Mouse (Mus musculus) midbrain, embryonic 15.5 days (tissue): ENCODE data around the gene Gm11096. TPM values are rescaled to one million over a fixed set of nuclear protein-coding genes. Genes with fewer than 3 reads are reported as not detected.
A peak's percentile ranks its signal among the peaks of the same experiment; 100 is the strongest.

Experiments used
- ATAC-seq: fragments of 200-750 bp; cut with Nextera tagmentation; replicated peaks from 2 replicates; pipeline ENCODE4 v1.8.0; 2017; ENCODE audit warnings: moderate TSS enrichment
- H3K27ac ChIP-seq: fragments of 300-500 bp; sonication (generic); 2 replicates; pipeline ENCODE4 v1.5.1; 2015; ENCODE audit warnings: mild to moderate bottlenecking, inconsistent platforms
- H3K27me3 ChIP-seq: fragments of 300-500 bp; sonication (generic); replicated peaks from 2 replicates; pipeline ENCODE4 v1.6.1; 2015; ENCODE audit warnings: inconsistent platforms
- H3K36me3 ChIP-seq: fragments of 300-500 bp; sonication (generic); replicated peaks from 2 replicates; pipeline ENCODE4 v1.6.1; 2015; ENCODE audit warnings: inconsistent platforms
- H3K4me1 ChIP-seq: fragments of 300-500 bp; sonication (generic); 2 replicates; pipeline ENCODE4 v1.6.1; 2015; ENCODE audit warnings: inconsistent platforms
- H3K4me2 ChIP-seq: fragments of 300-500 bp; sonication (generic); 2 replicates; pipeline ENCODE4 v1.6.1; 2015; ENCODE audit warnings: inconsistent platforms, mild to moderate bottlenecking, moderate library complexity
- H3K4me3 ChIP-seq: fragments of 300-500 bp; sonication (generic); 2 replicates; pipeline ENCODE4 v1.5.1; 2015; ENCODE audit warnings: mild to moderate bottlenecking, inconsistent platforms
- H3K9ac ChIP-seq: fragments of 300-500 bp; sonication (generic); 2 replicates; pipeline ENCODE4 v1.6.1; 2015; ENCODE audit warnings: mild to moderate bottlenecking, inconsistent platforms
- H3K9me3 ChIP-seq: fragments of 300-500 bp; sonication (generic); 2 replicates; pipeline ENCODE4 v1.6.1; 2016; ENCODE audit warnings: inconsistent platforms
- WGBS: fragments of 180-500 bp; shearing (Covaris S2); methylation state at CpG from one replicate; pipeline ENCODE4 v1.1.7; 2015; ENCODE audit warnings: mixed read lengths; 5-methylcytosine and 5-hydroxymethylcytosine counted together
- polyA plus RNA-seq: library from polyadenylated mRNA; unstranded; fragments of >200 nt; fragmentation: Nextera tagmentation; extraction: Ambion mirVana; gene quantifications from 2 replicates; pipeline ENCODE4 v1.2.1, GENCODE M21; 2015

Gene Gm11096
- not detected in 2 replicates for polyA plus RNA-seq

GRCm38 (mm10) chr17:81441463-81441862 is at the start of gene Gm11096:
Gene Gm11096, plus strand, starts transcription at chr17:81441763.
- Histone ChIP-seq H3K27ac (no peak within 1 kb of the TSS), H3K9ac (no peak within 1 kb of the TSS), H3K9me3 (no peaks in the 10 kb centered on the region), H3K36me3 (peaks cover 2% of the 10 kb centered on the region; the same call in 1 of the 2 replicates), H3K4me1 (no peaks in the 10 kb centered on the region), H3K4me3 (no peak within 1 kb of the TSS), H3K27me3 (no peaks in the 10 kb centered on the region), H3K4me2 (no peak within 1 kb of the TSS)
- ATAC-seq: no peak

GRCm38 (mm10) chr17:81393040-81393439 is 48.5 kb upstream of the Gm11096 start:
- Histone ChIP-seq H3K9me3 (no peaks in the 10 kb centered on the region), H3K27me3 (no peaks in the 10 kb centered on the region), H3K36me3 (no peaks in the 10 kb centered on the region), H3K4me2 (no peak overlapping the region), H3K4me1 (peaks cover 6% of the 10 kb centered on the region; the same call in 1 of the 2 replicates), H3K9ac (no peak overlapping the region), H3K4me3 (no peak overlapping the region), H3K27ac (no peak overlapping the region)
- 83% methylated on average over 4 of the region's 4 CpGs for WGBS
- ATAC-seq: no peak

DNA sequence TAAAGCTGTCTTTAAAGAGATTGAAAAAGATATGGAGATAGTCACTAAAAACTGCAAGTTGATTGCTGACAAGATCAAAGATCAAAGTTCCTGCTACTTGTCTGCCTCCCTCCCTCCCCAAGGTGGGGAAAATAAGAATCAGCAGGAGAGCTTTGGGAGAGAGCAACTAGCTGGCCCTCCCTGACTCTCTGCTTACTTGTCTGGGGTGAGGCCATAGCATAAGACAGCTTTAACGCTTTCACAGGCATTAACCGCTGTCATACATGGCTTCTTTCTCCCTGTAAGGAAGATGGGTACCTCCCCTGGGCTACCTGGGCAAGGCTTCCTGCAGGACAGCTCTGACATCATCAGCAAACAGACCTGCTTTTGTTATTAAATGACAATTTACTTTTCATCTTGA is 47.4 kb upstream of the Gm11096 start:
- WGBS: 21% methylated on average over 2 of the region's 2 CpGs
- no peaks in the 10 kb centered on the region for H3K9me3 ChIP-seq

GRCm38 (mm10) chr17:81397434-81397833 is 44.1 kb upstream of the Gm11096 start:
- WGBS: 46% methylated on average over 1 of the region's 1 CpGs
- Histone ChIP-seq H3K4me2 (no peak overlapping the region), H3K36me3 (no peaks in the 10 kb centered on the region), H3K27me3 (no peaks in the 10 kb centered on the region), H3K9ac (no peak overlapping the region), H3K4me1 (peaks cover 9% of the 10 kb centered on the region; the same call in 1 of the 2 replicates), H3K4me3 (no peak overlapping the region), H3K27ac (no peak overlapping the region), H3K9me3 (no peaks in the 10 kb centered on the region)
- ATAC-seq: no peak

More for the DNA sequence above, 47.4 kb upstream of the Gm11096 start:
- no peak overlapping the region for H3K4me2 ChIP-seq
- H3K9ac ChIP-seq: no peak overlapping the region
- 0 out of 2 replicates have a peak overlapping the region, but pooled peaks have one; percentile 29 for H3K27ac ChIP-seq
- peak; percentile 72 for ATAC-seq
- H3K36me3 ChIP-seq: no peaks in the 10 kb centered on the region
- no peak overlapping the region for H3K4me3 ChIP-seq
- H3K27me3 ChIP-seq: no peaks in the 10 kb centered on the region
- H3K4me1 ChIP-seq: peaks cover 6% of the 10 kb centered on the region; the same call in 1 of the 2 replicates

DNA sequence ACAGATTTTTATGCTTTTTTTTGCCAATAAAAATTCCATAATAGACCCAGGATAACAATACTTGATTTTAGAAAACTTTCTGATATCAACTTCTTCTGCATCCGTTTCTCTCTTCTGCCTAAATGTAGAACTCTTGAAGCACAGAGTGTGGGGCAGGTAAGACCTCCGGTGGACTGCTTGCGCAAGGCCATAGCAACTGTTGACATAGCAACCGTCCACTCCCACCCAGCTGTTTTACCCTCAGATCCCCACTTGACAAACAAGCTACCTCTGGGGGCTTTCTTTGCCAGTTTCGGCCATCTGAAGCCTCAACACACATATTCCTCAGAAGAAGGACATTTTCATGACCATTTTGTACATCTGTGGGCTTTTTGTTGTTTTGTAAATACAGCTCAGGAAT is 41.2 kb upstream of the Gm11096 start:
- no peak overlapping the region for H3K4me3 ChIP-seq
- no peak overlapping the region for H3K27ac ChIP-seq
- no peaks in the 10 kb centered on the region for H3K36me3 ChIP-seq
- 0 out of 2 replicates have a peak, but pooled peaks cover 3% of the 10 kb centered on the region for H3K4me1 ChIP-seq
- WGBS: 59% methylated on average over 5 of the region's 5 CpGs
- H3K9ac ChIP-seq: no peak overlapping the region
- no peaks in the 10 kb centered on the region for H3K27me3 ChIP-seq
- no peaks in the 10 kb centered on the region for H3K9me3 ChIP-seq
- ATAC-seq: no peak; the same call in 1 of the 2 replicates
- no peak overlapping the region for H3K4me2 ChIP-seq

DNA sequence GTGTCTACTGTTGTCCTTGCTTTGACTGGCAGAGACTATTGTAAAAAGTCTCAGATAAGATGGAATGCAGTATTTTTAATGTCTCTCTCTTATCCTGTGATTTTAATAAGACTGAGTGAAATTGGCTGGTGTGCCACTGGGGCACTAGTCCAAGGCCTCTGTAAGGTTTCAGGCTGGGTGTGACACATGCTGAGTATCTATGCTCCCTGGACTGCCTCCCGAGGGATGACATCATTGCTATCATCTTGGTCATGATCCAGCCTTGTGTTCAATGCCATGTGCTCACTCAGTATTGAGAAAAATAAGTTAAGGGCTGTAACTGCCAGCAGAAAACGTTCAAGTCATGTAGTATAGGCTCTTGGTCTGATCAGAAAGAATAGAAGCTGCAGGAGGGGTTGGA is 38.9 kb upstream of the Gm11096 start:
- Histone ChIP-seq H3K9me3 (no peaks in the 10 kb centered on the region), H3K9ac (no peak overlapping the region), H3K4me2 (no peak overlapping the region), H3K27me3 (no peaks in the 10 kb centered on the region), H3K27ac (no peak overlapping the region), H3K36me3 (no peaks in the 10 kb centered on the region), H3K4me1 (0 out of 2 replicates have a peak, but pooled peaks cover 3% of the 10 kb centered on the region), H3K4me3 (no peak overlapping the region)
- 75% methylated on average over 2 of the region's 2 CpGs for WGBS
- ATAC-seq: no peak

DNA sequence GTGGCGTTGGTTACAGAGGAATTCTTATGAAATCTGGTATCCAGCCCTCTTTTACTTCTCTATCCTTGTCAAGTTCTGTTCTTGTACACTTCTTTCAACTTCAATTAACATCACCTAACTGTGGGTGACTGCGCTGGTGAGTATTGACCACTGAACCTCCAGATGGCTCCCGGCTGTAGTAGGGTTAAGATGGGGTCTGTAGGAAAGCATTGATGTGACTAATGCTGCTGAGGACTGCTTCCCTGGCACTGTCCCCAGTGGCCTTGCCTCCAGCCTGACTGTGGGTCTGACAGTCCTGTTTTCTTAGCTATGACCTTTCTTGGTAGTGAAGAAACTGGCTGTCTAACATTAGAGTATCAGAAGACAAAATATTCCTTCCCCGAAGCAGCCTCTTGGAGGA is 38.4 kb upstream of the Gm11096 start:
- 0 out of 2 replicates have a peak, but pooled peaks cover 4% of the 10 kb centered on the region for H3K36me3 ChIP-seq
- H3K4me1 ChIP-seq: 0 out of 2 replicates have a peak, but pooled peaks cover 3% of the 10 kb centered on the region
- no peak overlapping the region for H3K9ac ChIP-seq
- H3K27ac ChIP-seq: no peak overlapping the region
- H3K9me3 ChIP-seq: no peaks in the 10 kb centered on the region
- no peak for ATAC-seq
- H3K4me3 ChIP-seq: no peak overlapping the region
- no peaks in the 10 kb centered on the region for H3K27me3 ChIP-seq
- WGBS: 92% methylated on average over 4 of the region's 4 CpGs
- no peak overlapping the region for H3K4me2 ChIP-seq

GRCm38 (mm10) chr17:81404225-81404624 is 37.3 kb upstream of the Gm11096 start:
- Histone ChIP-seq H3K36me3 (0 out of 2 replicates have a peak, but pooled peaks cover 5% of the 10 kb centered on the region), H3K4me2 (no peak overlapping the region), H3K27me3 (no peaks in the 10 kb centered on the region), H3K9ac (no peak overlapping the region), H3K4me3 (no peak overlapping the region), H3K27ac (0 out of 2 replicates have a peak overlapping the region, but pooled peaks have one; percentile 38), H3K4me1 (0 out of 2 replicates have a peak, but pooled peaks cover 3% of the 10 kb centered on the region), H3K9me3 (no peaks in the 10 kb centered on the region)
- 0 out of 2 replicates have a peak, but pooled peaks have one; percentile 40 for ATAC-seq
- WGBS: 35% methylated on average over 4 of the region's 4 CpGs

GRCm38 (mm10) chr17:81412736-81413135 is 28.8 kb upstream of the Gm11096 start:
- 0 out of 2 replicates have a peak, but pooled peaks cover 5% of the 10 kb centered on the region for H3K36me3 ChIP-seq
- H3K27me3 ChIP-seq: no peaks in the 10 kb centered on the region
- no peak overlapping the region for H3K9ac ChIP-seq
- WGBS: 88% methylated on average over 4 of the region's 4 CpGs
- H3K4me1 ChIP-seq: no peaks in the 10 kb centered on the region
- H3K4me2 ChIP-seq: no peak overlapping the region
- H3K9me3 ChIP-seq: no peaks in the 10 kb centered on the region
- no peak overlapping the region for H3K4me3 ChIP-seq
- ATAC-seq: no peak
- no peak overlapping the region for H3K27ac ChIP-seq

- no peak for ATAC-seq
- H3K4me2 ChIP-seq: no peak overlapping the region
- no peak overlapping the region for H3K4me3 ChIP-seq
- H3K9me3 ChIP-seq: no peaks in the 10 kb centered on the region
- 87% methylated on average over 6 of the region's 6 CpGs for WGBS
- no peak overlapping the region for H3K9ac ChIP-seq
- H3K27me3 ChIP-seq: no peaks in the 10 kb centered on the region
- H3K27ac ChIP-seq: no peak overlapping the region
- peaks cover 8% of the 10 kb centered on the region; the same call in 1 of the 2 replicates for H3K4me1 ChIP-seq
- no peaks in the 10 kb centered on the region for H3K36me3 ChIP-seq
Measured at GRCm38 (mm10) chr17:81416361-81417114, 25.0 kb upstream of the Gm11096 start.

DNA sequence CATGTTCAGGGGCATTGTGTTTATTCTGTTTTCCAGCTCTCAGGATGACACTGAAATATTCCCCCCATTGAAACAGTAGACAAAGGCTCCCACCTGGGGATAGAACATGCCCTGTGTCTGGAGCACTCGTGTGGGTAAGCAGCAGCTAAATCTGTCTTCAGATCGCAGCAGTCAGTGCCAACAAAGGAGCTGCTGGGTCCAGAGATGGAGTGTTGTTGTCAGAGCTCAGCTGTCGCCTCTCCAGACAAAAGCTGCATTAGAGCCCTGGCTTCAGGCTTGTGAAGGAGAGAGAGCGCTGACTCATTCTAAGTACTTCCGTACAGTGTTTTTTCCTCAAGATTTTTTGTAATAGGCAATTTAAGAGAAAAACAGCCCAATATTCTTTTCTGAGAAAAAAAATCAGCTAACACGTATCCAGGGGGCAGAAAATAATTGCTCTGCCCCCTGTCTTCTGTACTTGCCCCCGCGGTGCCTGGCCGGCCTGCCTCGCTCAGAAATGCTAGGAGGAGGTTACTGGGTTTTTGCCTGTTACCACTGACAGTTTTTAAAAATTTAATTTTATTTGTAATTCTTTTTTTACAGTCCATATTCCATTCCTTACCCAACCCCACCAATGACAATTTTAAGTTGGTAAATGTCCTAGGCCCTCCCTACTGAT is 21.6 kb upstream of the Gm11096 start:
- H3K27ac ChIP-seq: peak overlapping the region; percentile 39
- H3K36me3 ChIP-seq: no peaks in the 10 kb centered on the region
- H3K9ac ChIP-seq: no peak overlapping the region
- no peaks in the 10 kb centered on the region for H3K9me3 ChIP-seq
- peaks cover 8% of the 10 kb centered on the region; the same call in 1 of the 2 replicates for H3K4me1 ChIP-seq
- peak; percentile 77 for ATAC-seq
- H3K4me3 ChIP-seq: no peak overlapping the region
- H3K4me2 ChIP-seq: no peak overlapping the region
- no peaks in the 10 kb centered on the region for H3K27me3 ChIP-seq
- 41% methylated on average over 10 of the region's 10 CpGs for WGBS

GRCm38 (mm10) chr17:81424256-81424912 is 17.2 kb upstream of the Gm11096 start:
- no peak overlapping the region for H3K9ac ChIP-seq
- H3K27ac ChIP-seq: no peak overlapping the region
- no peak for ATAC-seq
- H3K27me3 ChIP-seq: no peaks in the 10 kb centered on the region
- H3K4me3 ChIP-seq: no peak overlapping the region
- WGBS: 45% methylated on average over 10 of the region's 10 CpGs
- H3K36me3 ChIP-seq: no peaks in the 10 kb centered on the region
- H3K4me2 ChIP-seq: no peak overlapping the region
- peaks cover 8% of the 10 kb centered on the region; the same call in 1 of the 2 replicates for H3K4me1 ChIP-seq
- H3K9me3 ChIP-seq: no peaks in the 10 kb centered on the region
